Mouse (Mus musculus): ENCODE data around the gene Thsd7a. TPM values are rescaled to one million over a fixed set of nuclear protein-coding genes. Genes with fewer than 3 reads are reported as not detected.

Thsd7a gene
- polyA plus RNA-seq, 1 experiment = 2.3 TPM

DNA sequence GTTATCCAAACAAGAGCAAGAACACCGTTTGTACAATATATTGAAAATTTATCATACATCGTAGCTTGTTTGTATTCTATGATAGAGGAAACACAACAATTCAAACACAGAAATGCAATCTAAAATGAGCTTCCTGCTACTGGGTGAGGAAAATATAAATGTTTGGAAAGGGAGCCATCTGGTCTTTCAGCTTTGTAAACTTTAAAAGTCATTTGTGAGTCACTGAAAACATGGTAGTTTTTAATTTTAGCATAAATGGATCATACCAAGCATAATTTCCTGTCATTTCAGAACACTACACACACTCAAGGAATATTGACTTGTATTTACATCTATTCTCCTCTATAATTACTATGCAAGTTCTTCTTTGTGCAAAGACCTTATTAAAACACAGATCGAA, 363.6 kb downstream of the Thsd7a start:
- 36% methylated on average over 3 of the region's 3 CpGs for WGBS
- TF ChIP-seq CTCF (IDR thresholded peaks at IDR 0.05; ENCODE audit: insufficient read depth, low read length) = no peak
- no peak for DNase-seq
- H3K4me1 ChIP-seq (ENCODE audit: control insufficient read depth, insufficient read depth, low read length) = peaks cover 2% of the 10 kb centered on the region; the same call in 1 of the 2 replicates
- no peak overlapping the region for H3K4me3 ChIP-seq (replicated peaks; ENCODE audit: extremely low read depth, low read depth, low read length)

DNA sequence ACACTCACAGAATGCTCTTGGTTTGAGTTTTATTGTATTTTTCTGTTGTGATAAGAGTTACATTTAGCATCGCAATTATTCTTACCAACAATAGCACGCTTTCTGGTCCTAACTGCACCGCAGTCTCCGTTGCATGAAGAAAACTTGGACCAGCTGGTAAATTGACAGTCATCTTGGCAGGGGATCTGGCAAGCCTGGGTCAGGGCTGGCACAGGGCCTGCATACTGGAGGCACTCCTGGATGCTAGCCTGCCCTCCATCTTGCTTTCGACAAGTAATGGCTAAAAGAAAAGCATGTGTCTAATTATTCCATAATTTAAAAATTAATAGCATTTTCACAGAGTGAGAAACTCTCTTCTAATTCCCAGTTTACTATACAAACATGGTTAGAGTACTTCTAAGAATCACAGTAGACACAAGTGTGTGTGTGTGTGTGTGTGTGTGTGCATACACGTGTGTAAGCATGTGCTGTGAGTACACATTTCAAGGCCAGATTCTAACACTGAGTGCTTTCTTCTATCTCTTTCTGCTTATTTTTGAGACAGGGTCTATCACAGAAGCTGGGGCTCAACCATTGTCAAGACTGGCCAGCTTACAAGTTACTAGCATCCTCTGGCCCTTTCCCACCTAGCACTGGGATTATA, 368.0 kb downstream of the Thsd7a start:
- DNase-seq = peak; percentile 8
- Histone ChIP-seq H3K4me1 (ENCODE audit: control insufficient read depth, insufficient read depth, low read length) (peaks cover 2% of the 10 kb centered on the region; the same call in 1 of the 2 replicates), H3K4me3 (replicated peaks; ENCODE audit: extremely low read depth, low read depth, low read length) (no peak overlapping the region)
- WGBS = 67% methylated on average over 6 of the region's 6 CpGs
- TF ChIP-seq POLR2A (IDR thresholded peaks at IDR 0.05; ENCODE audit: borderline replicate concordance, extremely low read depth, low read depth, low read length) (no peak), CTCF (IDR thresholded peaks at IDR 0.05; ENCODE audit: insufficient read depth, low read length) (no peak)

DNA sequence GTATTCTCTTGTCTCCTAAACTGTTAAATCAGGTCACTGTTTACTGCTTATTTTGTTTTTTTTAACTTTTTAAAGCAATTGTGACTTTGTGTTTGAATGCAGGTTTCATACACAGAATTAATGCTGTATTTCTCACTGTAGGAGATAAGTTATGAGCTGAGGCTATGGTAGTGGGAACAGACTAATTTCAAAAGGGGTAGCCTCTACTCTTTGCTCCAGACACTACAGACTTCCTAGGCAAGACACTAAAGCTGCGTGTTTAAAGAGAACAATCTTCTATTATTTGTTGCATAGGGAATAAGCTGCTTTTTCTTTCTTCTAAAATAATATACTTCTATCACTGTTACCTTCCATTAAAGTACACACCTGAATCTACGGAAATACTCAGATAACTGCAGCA, 368.5 kb downstream of the Thsd7a start:
- WGBS = 91% methylated on average over 2 of the region's 2 CpGs
- H3K4me3 ChIP-seq (replicated peaks; ENCODE audit: extremely low read depth, low read depth, low read length) = no peak overlapping the region
- DNase-seq = no peak
- H3K4me1 ChIP-seq (ENCODE audit: control insufficient read depth, insufficient read depth, low read length) = peaks cover under 1% of the 10 kb centered on the region; the same call in 1 of the 2 replicates
- no peak for TF ChIP-seq CTCF (IDR thresholded peaks at IDR 0.05; ENCODE audit: insufficient read depth, low read length)
- TF ChIP-seq POLR2A (IDR thresholded peaks at IDR 0.05; ENCODE audit: borderline replicate concordance, extremely low read depth, low read depth, low read length) = no peak

DNA sequence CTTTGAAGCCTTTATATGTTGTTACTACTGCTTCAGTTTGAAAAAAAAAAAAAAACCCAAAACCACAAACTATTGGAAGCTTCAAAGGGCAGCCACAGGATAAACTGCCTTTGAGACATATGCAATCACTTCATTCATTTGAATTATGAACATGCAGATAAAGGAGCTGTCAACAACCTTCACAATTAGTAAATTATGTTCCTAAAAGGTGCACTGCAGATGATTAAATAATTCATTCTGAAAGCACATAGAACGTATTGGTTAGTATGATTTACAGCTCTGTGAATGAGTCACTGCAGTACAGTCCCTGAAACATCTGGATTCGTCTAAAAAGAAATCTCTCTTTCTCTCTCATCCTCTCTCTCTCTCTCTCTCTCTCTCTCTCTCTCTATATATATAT, 390.5 kb downstream of the Thsd7a start:
- 37% methylated on average over 2 of the region's 2 CpGs for WGBS
- no peaks in the 10 kb centered on the region for H3K4me1 ChIP-seq (ENCODE audit: control insufficient read depth, insufficient read depth, low read length)
- no peak overlapping the region for H3K4me3 ChIP-seq (replicated peaks; ENCODE audit: extremely low read depth, low read depth, low read length)
- TF ChIP-seq POLR2A (IDR thresholded peaks at IDR 0.05; ENCODE audit: borderline replicate concordance, extremely low read depth, low read depth, low read length) = no peak
- TF ChIP-seq CTCF (IDR thresholded peaks at IDR 0.05; ENCODE audit: insufficient read depth, low read length) = no peak
- no peak for DNase-seq

DNA sequence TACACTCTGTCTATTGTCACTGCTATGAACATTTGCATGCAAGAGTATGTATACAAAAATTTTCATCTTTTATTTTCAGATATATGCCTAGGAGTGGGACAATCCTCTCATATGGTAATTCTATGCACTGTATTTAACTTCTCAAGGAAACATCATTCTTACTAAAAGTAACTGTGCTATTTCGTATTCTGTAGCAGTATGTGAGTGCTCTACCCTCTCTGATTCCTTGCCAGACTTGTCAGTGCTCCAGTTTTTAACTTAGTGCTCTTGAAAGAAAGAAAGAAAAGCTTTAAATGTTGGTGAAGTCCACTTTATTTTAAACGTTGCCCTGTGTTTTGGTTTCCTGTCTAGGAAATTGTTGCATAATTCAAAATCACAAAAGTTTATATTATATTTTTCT, 395.6 kb downstream of the Thsd7a start:
- DNase-seq = no peak
- Histone ChIP-seq H3K4me1 (ENCODE audit: control insufficient read depth, insufficient read depth, low read length) (no peaks in the 10 kb centered on the region), H3K4me3 (replicated peaks; ENCODE audit: extremely low read depth, low read depth, low read length) (no peak overlapping the region)
- 46% methylated on average over 2 of the region's 2 CpGs for WGBS
- no peak for TF ChIP-seq POLR2A (IDR thresholded peaks at IDR 0.05; ENCODE audit: borderline replicate concordance, extremely low read depth, low read depth, low read length)
- no peak for TF ChIP-seq CTCF (IDR thresholded peaks at IDR 0.05; ENCODE audit: insufficient read depth, low read length)

DNA sequence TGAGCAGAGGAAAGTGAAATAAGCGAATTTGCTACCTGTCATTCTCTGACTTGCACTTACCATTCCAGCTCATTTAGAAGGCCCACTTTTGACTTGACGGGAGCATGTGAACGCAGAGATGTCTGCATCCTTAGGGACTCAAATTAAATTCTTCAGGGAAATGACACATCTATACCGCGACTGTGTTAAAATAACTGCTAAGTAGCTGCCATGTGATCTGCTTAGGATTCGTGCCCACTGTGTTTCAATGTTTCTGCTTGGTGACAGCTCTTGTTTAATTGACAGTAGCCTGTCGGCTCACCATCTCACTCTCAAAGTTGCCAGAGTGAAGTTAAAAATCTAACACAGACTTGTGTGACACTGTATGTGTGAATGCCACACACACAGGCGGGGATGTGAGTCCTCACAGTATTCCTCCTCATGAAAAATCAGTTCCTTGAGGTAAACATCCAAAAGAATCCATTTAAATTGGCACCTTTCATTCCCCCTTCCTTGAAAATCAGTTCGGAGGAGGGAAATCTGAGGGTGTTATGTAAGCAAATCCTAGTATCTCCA, 397.0 kb downstream of the Thsd7a start:
- DNase-seq = no peak
- Histone ChIP-seq H3K4me3 (replicated peaks; ENCODE audit: extremely low read depth, low read depth, low read length) (no peak overlapping the region), H3K4me1 (ENCODE audit: control insufficient read depth, insufficient read depth, low read length) (no peaks in the 10 kb centered on the region)
- TF ChIP-seq POLR2A (IDR thresholded peaks at IDR 0.05; ENCODE audit: borderline replicate concordance, extremely low read depth, low read depth, low read length) (no peak), CTCF (IDR thresholded peaks at IDR 0.05; ENCODE audit: insufficient read depth, low read length) (no peak)
- WGBS = 77% methylated on average over 9 of the region's 9 CpGs

DNA sequence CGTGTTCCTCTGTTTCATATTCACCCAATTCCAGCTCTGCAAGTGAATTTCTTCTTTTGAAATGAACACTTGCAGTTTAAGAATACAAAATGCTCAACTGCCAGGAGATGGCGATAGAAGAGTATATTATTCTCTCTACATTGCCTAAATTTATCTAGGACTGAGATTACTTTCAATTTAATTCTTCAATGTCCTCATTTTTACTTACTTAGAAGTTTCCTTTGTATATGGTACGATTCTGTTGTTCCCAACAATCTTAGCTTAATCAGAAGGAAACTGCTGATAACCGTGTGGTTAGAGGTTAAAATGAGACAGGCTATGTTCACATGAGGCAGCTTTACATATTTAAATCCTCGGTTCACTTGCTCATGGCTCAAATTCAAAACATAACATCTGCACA, 398.5 kb downstream of the Thsd7a start:
- Histone ChIP-seq H3K4me1 (ENCODE audit: control insufficient read depth, insufficient read depth, low read length) (no peaks in the 10 kb centered on the region), H3K4me3 (replicated peaks; ENCODE audit: extremely low read depth, low read depth, low read length) (peak overlapping the region; percentile 29)
- DNase-seq = no peak
- 18% methylated on average over 5 of the region's 5 CpGs for WGBS
- TF ChIP-seq CTCF (IDR thresholded peaks at IDR 0.05; ENCODE audit: insufficient read depth, low read length) = no peak
- TF ChIP-seq POLR2A (IDR thresholded peaks at IDR 0.05; ENCODE audit: borderline replicate concordance, extremely low read depth, low read depth, low read length) = no peak

DNA sequence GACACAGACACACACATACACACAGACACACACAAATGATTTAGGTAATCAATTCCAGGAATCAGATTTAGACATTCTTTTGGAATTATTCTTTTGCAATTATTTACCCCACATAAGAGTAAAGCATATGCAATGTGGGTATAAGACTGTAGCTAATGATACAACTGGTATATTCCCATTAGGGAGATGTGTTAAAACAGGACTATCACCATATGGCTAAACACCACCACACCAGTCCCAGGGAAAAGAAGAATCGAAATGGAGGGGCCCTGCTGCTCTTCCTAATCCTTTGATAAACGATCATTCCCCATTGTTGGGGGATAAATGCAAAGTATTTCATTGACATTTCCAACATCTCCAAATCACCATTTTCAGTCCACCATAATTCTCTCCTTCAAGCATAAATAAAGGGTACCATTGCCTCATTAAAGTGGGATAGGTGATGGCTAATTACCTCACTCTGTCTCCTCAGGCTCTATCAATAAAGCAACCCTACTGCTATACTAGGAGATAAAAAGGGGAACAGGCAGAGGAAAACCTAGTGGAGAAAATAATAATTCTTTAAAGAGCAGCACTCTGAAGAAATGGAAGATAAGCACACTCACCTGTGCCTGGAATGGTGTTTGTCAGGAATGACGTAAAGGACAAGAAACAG, 400.0 kb downstream of the Thsd7a start:
- Histone ChIP-seq H3K4me3 (replicated peaks; ENCODE audit: extremely low read depth, low read depth, low read length) (no peak overlapping the region), H3K4me1 (ENCODE audit: control insufficient read depth, insufficient read depth, low read length) (no peaks in the 10 kb centered on the region)
- TF ChIP-seq POLR2A (IDR thresholded peaks at IDR 0.05; ENCODE audit: borderline replicate concordance, extremely low read depth, low read depth, low read length) (no peak), CTCF (IDR thresholded peaks at IDR 0.05; ENCODE audit: insufficient read depth, low read length) (no peak)
- 64% methylated on average over 3 of the region's 3 CpGs for WGBS
- no peak for DNase-seq

DNA sequence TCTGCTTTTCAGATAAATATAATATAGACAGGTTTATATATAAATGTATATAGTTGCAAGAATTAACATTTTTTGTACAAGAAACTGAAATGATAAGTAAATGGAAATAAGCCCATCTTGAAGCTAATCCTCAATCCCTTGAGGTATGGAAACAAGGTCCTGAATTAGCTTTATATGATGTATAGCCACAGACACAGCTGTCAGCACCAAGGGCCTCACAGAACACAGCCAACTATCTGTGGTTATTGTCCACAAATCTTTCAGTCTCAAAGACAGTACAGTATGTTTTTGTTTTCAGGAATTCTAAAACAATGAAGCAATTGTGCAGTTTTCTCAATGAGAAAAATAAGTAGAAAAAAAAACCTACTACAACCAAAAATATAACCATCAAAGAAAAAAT, 400.5 kb downstream of the Thsd7a start:
- no peak for TF ChIP-seq CTCF (IDR thresholded peaks at IDR 0.05; ENCODE audit: insufficient read depth, low read length)
- TF ChIP-seq POLR2A (IDR thresholded peaks at IDR 0.05; ENCODE audit: borderline replicate concordance, extremely low read depth, low read depth, low read length) = no peak
- H3K4me3 ChIP-seq (replicated peaks; ENCODE audit: extremely low read depth, low read depth, low read length) = no peak overlapping the region
- no peak for DNase-seq
- no peaks in the 10 kb centered on the region for H3K4me1 ChIP-seq (ENCODE audit: control insufficient read depth, insufficient read depth, low read length)

Measured in lung, adult 2 months (tissue).